Mouse (Mus musculus): ENCODE results near the gene Glra3. TPM values are rescaled to one million over a fixed set of nuclear protein-coding genes. Genes with fewer than 3 reads are reported as not detected.

The Glra3 gene
- polyA plus RNA-seq (2015; fragmentation: Nextera tagmentation; extraction: Ambion mirVana): 0.03 TPM in 1 of 2 replicates, not detected in the other

GRCm38 (mm10) chr8:55939870-55940525 is at the start of gene Glra3:
TSS of gene Glra3 (plus strand) at chr8:55940460.

GRCm38 (mm10) chr8:55906848-55907247 is 33.4 kb upstream of the Glra3 start, which contains the start of gene Adam29:
TSS of gene Adam29 (minus strand) at chr8:55906948.

Other genes starting within 250 kb of the Glra3 start
- gene Adam29, start 33.5 kb upstream of the Glra3 start, polyA plus RNA-seq (2015; fragmentation: Nextera tagmentation; extraction: Ambion mirVana): not detected in 2 replicates